8 mouse cellular contexts compared by ENCODE assay signal in genomic region chr19:12005376-12006360, GRCm38 (mm10). TPM values are rescaled to one million over a fixed set of nuclear protein-coding genes. Genes with fewer than 3 reads are reported as not detected.
DNase-seq lines count a peak whose midpoint lies in the region; ATAC-seq lines count a peak whose summit lies in the region.

No protein-coding gene starts in this region.

- H3K4me2 ChIP-seq in intestine, embryonic 16.5 days (ENCODE audit: low read depth, low read length), result peak overlapping the region; percentile 77

- DNase-seq in adrenal gland, adult 2 months, result peak; percentile 93
- DNase-seq in embryo, embryonic 11.5 days (ENCODE audit: low read depth, low spot score), result peak; percentile 87
- peak; percentile 76 to 77 for DNase-seq in gastrocnemius, postnatal 36 days
- DNase-seq in left cerebral cortex, postnatal 25 days (ENCODE audit: low spot score in 2 of 2), result peak; percentile 88 to 96
- DNase-seq in mesoderm, embryonic 11.5 days (ENCODE audit: low read depth, low spot score), result peak; percentile 92
- peak; percentile 82 for DNase-seq in right cerebral cortex, postnatal 25 days
- DNase-seq in urinary bladder, postnatal 36 days (ENCODE audit: low spot score in 2 of 2), result peak; percentile 84

- H3K36me3 ChIP-seq in intestine, embryonic 16.5 days (ENCODE audit: control insufficient read depth, insufficient read depth, low read length), result no peaks in the 10 kb centered on the region

- peak; percentile 67 for ATAC-seq in intestine, embryonic 16.5 days

- no peaks in the 10 kb centered on the region for H3K9me3 ChIP-seq in intestine, embryonic 16.5 days (ENCODE audit: control insufficient read depth, low read length)

- no peaks in the 10 kb centered on the region for H3K27me3 ChIP-seq in intestine, embryonic 16.5 days (replicated peaks; ENCODE audit: control insufficient read depth, insufficient read depth, low read length)

- H3K4me1 ChIP-seq in intestine, embryonic 16.5 days (ENCODE audit: control insufficient read depth, insufficient read depth, low read length), result peaks cover 12% of the 10 kb centered on the region

- H3K9ac ChIP-seq in intestine, embryonic 16.5 days (ENCODE audit: low read depth, low read length), result peak overlapping the region; percentile 75

- intact Hi-C loops in gastrocnemius, postnatal 36 days (cut with DNase I), result loop anchor here (5.0 kb wide), 1 partner anchor 38 kb away; the partner anchor contains the start of gene Osbp
- intact Hi-C loops in left cerebral cortex, postnatal 25 days (cut with DNase I), result loop anchor here (1.0 to 5.0 kb wide), 3 partner anchors 38 to 228 kb away; partner anchors contain the start of gene Osbp

- under 1% methylated on average over 41 of the region's 41 CpGs for WGBS in intestine, embryonic 16.5 days

- peak overlapping the region; percentile 92 for H3K27ac ChIP-seq in intestine, embryonic 16.5 days (ENCODE audit: low read length)

- H3K4me3 ChIP-seq in intestine, embryonic 16.5 days (ENCODE audit: low read length), result peak overlapping the region; percentile 68

RNA-seq across cellular contexts. Expression of gene Olfr1423, which starts 35.4 kb away (rescaled TPM):
- not detected for total RNA-seq in adrenal gland, adult 2 months (2021)
- not detected in 2 replicates for polyA plus RNA-seq in adrenal gland, adult 2 months (2012; rRNA removed)
- not detected for total RNA-seq in gastrocnemius, postnatal 36 days (2021)
- not detected in 2 replicates for polyA plus RNA-seq in intestine, embryonic 16.5 days (2015; fragmentation: Nextera tagmentation; extraction: Ambion mirVana)
- not detected for total RNA-seq in left cerebral cortex, postnatal 25 days (2021)

RNA-seq across cellular contexts. Expression of gene Osbp, which starts 39.9 kb away (rescaled TPM):
- total RNA-seq in adrenal gland, adult 2 months (2021), result 10 to 100 TPM; 80.8 to 86.7 TPM
- 9.6 and 14.0 TPM in 2 replicates for polyA plus RNA-seq in adrenal gland, adult 2 months (2012; rRNA removed)
- total RNA-seq in gastrocnemius, postnatal 36 days (2021), result 10 to 100 TPM; 57.0 to 60.8 TPM
- 3.3 and 3.8 TPM in 2 replicates for polyA plus RNA-seq in intestine, embryonic 16.5 days (2015; fragmentation: Nextera tagmentation; extraction: Ambion mirVana)
- total RNA-seq in left cerebral cortex, postnatal 25 days (2021), result 10 to 100 TPM; 55.3 to 58.9 TPM

RNA-seq across cellular contexts. Expression of gene Olfr1424, which starts 56.8 kb away (rescaled TPM):
- not detected for total RNA-seq in adrenal gland, adult 2 months (2021)
- not detected in 2 replicates for polyA plus RNA-seq in adrenal gland, adult 2 months (2012; rRNA removed)
- not detected for total RNA-seq in gastrocnemius, postnatal 36 days (2021)
- not detected in 2 replicates for polyA plus RNA-seq in intestine, embryonic 16.5 days (2015; fragmentation: Nextera tagmentation; extraction: Ambion mirVana)
- total RNA-seq in left cerebral cortex, postnatal 25 days (2021), result not detected

Comparison
In these comparisons a context has a peak if more than half of its experiments do, and no peak if none do; other contexts are left out.
1. Peak in every context shown above with its lines: DNase-seq, ATAC-seq, H3K4me3 ChIP-seq and H3K27ac ChIP-seq.